Mouse (Mus musculus): Measurements from ENCODE around the gene Cdc42ep1.

Cdc42ep1 gene

DNA sequence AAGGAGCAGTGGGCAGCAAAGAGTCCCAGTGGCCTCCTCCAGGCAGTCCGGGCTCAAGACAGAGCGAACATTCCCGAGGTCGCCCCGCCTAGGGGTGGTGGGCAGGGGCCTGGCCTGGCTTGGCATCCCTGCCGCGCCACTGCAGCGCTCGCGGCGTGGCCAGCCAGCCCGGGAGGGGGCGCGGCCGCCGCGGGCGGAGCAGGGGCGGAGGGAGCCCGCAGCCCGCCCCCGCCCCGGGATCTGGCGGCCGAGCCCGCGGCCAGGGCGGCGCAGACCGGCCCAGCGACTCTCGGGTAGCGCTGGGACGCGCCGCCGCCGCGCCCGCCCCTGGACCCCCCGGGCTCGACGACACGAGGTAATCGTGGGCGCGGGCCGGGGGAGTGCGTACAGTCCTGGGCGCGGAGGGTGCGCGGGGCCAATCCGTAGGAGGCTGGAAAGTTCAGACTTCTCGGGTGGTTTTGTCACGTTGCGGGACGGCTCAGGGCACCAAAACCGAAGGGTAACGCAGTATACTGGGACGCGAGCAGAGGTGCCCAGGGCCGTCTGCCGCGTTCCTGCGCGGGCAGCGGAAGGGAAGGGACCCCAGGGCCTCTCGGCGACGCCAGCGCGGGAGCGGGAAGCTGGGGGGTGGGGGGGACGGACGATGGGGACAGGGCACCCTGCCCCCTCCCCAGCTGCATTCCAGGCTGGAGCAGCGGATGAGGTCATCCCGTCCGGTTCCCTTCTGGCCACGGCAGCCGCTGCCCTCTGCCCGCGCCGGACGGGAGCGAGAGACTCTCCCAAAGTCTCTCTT lies at the start of gene Cdc42ep1:
Gene Cdc42ep1 (plus strand): TSS at position 254 of the 793 bp plus-strand sequence.
- DNase-seq (ENCODE audit: low spot score): no peak

DNA sequence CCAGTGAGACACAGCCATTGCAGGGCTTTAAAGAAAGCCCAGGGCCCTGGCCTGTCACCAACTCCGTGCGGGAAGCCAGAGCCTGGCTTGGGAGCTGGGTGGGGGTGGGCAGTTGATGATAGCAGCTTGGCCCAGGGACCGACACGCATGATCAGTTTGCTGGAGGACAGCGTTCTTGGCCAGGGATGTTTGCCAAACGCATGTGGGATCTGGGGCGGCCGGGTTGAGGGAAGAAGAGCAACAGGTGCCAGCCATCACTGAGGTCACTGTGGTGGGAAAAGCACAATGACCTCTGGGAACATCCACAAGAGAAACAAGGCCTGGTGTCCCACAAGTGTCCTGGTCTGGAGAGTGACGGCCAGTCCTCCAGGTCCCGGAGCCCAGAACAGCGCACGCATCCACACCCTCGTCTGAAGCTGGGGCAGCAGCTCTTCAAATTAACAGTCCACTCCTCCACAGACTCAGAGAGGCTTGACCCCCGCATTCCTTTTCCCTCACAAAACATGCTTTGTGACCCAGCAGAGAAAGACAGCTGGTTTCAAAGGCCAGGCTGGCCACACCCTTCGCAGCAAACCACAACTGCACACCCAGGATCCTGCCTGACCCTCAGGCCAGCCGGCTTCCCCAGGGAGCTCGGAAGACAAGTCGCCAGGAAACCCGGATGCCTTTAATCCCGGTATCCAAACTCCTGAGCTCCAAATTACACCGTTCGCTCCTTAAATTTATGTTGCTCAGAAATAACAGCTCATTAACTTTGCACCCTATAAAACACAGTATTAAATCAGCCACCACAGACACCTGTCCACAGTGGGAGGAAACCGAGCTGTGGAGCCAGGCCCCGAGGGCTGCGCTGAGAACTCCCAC lies 46.0 kb upstream of the Cdc42ep1 start:
- DNase-seq (ENCODE audit: low spot score): no peak

DNA sequence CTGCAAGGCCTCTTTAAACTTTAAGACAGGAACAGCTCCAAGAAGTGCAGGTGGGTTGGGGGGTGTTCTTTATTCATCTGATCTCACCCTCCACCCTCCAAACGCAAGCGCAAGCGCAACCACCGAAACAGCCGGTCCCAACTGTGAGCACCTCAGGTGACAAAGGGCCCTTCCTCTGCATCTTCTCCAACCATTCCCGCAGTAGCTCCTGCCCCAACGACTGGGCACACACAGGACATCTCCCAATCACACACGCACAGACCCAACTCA lies 45.4 kb upstream of the Cdc42ep1 start:
- DNase-seq (ENCODE audit: low spot score): no peak

- DNase-seq (ENCODE audit: low spot score): no peak
These were observed 43.4 kb upstream of the Cdc42ep1 start for GRCm38 (mm10) chr15:78799029-78799428.

- no peak for DNase-seq (ENCODE audit: low spot score)
These were observed 40.9 kb upstream of the Cdc42ep1 start for GRCm38 (mm10) chr15:78801571-78801970.

GRCm38 (mm10) chr15:78801971-78802741 lies 40.3 kb upstream of the Cdc42ep1 start:
- no peak for DNase-seq (ENCODE audit: low spot score)

- DNase-seq (ENCODE audit: low spot score): no peak
These were observed 39.5 kb upstream of the Cdc42ep1 start, which contains the start of gene Card10 for GRCm38 (mm10) chr15:78802776-78803391. Gene Card10 (minus strand): TSS chr15:78803042.

DNA sequence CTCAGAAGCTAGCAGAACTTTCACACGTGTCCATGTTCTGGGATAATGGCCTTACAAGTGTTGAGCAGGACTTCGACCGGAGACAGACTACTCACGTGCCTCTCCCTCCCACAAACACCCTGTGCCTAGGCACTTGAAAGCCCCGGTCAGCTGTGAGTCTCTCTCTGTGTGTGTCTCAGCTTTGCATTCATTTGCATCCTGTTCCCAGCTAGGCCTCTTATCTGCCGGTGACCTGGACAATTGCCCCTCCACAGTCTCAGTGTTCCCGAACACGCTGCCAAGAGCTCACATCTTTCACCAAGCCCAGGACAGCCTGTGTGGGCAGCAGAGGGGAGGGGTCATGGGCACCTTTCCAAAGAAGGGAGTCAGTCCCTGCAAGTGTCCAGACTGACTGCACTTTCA lies 38.9 kb upstream of the Cdc42ep1 start:
- no peak for DNase-seq (ENCODE audit: low spot score)

DNA sequence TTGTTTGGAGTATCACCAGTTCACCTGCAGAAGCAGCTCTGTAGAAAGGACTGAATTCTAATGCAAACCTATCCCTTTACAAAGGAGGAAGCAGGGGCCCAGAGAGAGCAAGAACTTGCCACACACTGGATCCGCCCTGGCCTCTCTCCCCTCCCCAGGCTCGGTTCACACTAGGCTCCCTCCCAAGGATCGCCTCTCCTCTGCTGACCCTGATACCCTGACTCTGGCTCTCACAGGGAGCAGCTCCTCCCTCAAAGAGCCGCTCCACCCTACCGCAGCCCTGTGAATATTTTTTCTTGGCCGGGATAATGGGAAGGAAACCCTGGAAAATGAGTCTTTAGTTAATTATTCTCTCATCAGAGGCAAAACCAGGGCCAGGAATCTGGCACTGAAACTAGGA lies 38.1 kb upstream of the Cdc42ep1 start:
- DNase-seq (ENCODE audit: low spot score): no peak

GRCm38 (mm10) chr15:78805351-78805750 lies 37.1 kb upstream of the Cdc42ep1 start:
- no peak for DNase-seq (ENCODE audit: low spot score)

- DNase-seq (ENCODE audit: low spot score): no peak
These were observed 35.8 kb upstream of the Cdc42ep1 start for GRCm38 (mm10) chr15:78806614-78807013.

- no peak for DNase-seq (ENCODE audit: low spot score)
These were observed 35.3 kb upstream of the Cdc42ep1 start for GRCm38 (mm10) chr15:78807141-78807540.

DNA sequence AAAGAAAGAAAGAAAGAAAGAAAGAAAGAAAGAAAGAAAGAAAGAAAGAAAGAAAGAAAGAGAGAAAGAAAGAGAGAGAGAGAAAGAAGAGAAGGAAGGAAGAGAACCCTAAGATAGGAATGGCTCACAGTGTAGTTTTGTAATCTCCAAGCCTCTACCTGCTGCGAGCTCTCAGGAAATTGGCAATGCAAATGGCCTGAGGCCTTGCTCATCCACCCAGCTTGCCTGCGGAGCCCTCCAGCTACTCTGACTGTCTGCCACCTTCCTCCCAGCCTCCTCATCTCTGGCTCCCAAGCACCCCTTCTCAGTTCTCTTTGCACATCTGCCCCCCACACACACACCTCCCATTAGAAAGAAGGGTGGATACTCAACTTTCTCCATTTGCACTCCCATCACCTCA lies 33.4 kb upstream of the Cdc42ep1 start:
- DNase-seq (ENCODE audit: low spot score): no peak

DNA sequence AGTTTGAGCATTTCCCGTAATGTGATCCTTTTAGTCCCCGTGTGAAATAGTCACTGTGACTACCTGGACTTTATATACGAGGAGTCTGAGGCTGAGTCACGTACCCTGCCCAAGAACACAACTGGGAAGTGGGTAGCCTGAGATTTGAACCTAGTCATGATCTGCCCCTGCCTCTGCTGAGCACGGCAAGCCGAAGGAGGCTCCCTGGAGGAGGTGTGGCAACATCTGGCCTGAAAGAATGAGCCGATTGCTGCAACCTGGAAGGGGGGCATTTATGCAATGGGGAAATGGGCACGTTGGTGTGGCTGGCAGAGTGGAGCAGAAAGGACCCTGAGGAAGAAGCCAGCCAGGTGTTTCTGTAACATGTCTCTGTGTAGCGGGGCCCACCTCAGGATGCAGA lies 32.7 kb upstream of the Cdc42ep1 start:
- DNase-seq (ENCODE audit: low spot score): no peak

DNA sequence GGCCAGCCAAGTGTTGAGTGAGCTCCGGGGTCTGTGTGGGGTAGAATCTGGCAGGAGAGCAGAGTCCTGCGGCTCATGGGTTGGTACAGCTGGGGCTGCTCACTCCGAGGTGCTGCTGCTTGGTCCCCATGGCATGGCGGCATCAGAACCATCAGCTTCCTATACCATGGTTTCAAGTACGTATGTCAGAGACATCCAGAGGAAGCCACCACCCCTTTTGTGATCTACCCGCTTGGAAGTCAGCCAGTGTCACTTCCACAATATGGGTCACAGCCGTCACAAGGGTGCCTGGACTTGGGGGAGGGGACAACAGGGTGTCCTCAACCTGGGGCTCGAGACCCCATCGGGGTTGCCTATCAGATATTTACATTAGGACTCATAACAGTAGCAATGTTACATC lies 32.3 kb upstream of the Cdc42ep1 start:
- no peak for DNase-seq (ENCODE audit: low spot score)

- no peak for DNase-seq (ENCODE audit: low spot score)
These were observed 28.8 kb upstream of the Cdc42ep1 start for GRCm38 (mm10) chr15:78813603-78814002.

DNA sequence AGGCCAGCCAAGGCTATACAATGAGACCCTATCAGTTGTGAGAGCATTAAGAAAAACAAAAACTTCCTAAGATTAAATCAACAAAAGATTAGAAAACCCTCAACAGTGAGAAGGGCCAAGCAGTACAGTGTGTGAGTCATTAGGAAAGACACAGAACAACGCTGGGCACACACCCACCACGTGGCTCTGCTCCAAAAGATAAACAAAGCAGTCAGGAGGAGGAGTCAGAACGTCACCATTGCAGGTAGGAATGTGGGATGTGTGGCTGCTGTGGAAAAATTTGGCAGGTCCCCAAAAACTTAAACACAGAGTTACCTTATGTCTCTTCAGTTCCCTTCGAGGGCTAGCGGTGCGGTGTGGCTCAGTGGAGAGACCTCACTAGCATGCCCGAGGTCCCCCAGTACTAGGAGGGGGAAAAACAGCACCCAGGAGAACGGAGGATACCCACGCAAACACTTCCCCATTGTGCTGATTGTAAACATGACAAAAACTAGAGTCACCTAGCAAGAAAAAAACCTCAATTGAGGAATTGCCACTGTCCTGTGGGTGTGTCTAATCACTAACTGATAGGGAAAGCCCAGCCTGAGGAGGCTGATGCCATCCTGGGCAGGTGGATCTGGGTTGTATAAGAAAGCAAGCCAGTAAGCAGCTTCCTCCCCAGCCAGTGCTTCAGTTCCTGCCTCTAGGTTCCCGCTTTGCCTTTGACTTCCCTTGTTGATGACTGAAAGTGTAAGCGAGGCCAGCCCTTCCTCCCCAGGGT lies 26.9 kb upstream of the Cdc42ep1 start:
- DNase-seq (ENCODE audit: low spot score): no peak

GRCm38 (mm10) chr15:78816074-78816391 lies 26.4 kb upstream of the Cdc42ep1 start:
- no peak for DNase-seq (ENCODE audit: low spot score)

DNA sequence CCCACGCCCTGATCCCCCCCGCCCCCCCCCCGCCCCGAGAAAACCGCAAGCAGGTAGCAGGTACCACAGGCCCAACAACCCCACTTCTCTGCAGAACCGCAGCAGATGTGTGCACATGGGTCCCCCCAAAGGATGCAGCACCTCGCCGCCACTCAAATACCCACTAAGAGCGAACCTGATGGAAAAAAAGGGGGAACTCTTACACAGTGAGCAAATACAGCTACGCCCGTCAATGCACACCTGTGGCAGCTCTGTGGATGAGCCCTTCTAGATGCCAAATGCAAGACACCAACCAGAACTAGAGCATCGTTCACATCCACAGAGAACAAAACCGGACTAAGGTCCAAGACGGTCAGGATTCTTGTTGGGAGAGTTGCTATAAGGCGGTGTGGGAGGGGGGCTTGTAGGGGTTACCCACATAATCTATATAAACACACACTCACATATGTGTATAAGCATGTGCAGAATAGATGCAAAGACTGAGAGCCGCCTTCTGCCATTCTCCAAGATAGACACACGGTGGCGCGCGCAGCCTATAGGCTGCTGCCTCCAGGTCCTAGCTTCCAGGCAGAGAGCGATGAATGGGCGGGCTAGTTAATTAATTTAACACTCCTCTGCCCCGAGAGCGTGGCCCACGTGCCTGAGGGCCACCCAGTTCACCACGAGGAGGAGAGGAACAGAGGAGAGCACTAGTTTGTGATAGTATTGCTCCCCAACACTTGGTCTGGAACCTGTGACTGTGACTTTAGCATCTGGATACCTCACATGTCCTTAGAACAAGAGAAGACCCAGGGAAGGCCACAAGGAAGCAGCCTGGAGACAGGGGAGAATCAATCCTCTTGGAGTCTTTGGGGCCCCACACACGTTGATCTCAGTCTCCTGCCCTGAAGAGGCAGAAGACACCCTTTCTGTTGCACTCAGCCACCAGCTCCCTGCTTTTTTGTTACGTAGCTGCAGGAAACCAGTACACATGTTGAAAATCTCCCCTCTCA lies 15.9 kb upstream of the Cdc42ep1 start:
- DNase-seq (ENCODE audit: low spot score): no peak

DNA sequence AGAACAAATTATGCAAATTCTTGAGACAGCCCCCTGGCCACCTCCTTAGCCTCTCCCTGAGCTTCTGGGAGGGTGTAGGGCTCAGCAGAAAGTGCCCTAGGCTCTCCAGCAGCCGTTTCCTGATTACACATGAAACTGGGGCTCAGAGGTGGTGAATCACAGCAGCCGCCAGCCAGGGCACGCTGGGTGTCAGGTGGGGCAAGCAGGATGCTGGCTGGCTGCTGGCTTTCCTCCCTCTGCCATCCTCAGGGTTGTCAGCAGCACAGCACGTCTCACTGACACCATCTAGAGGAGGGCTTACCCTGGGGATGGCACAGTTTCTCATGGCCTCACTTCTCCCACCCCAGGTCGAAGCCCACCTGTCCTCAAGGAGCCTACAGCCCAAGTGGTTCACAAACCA lies 14.1 kb upstream of the Cdc42ep1 start:
- no peak for DNase-seq (ENCODE audit: low spot score)
